Mouse (Mus musculus) liver, adult 2 months (tissue): ENCODE data around the gene Ugt1a10. TPM values are rescaled to one million over a fixed set of nuclear protein-coding genes. Genes with fewer than 3 reads are reported as not detected.
"Not testable (repeated sequence)": the region's sequence is repeated elsewhere in the genome, so short reads cannot be mapped to it uniquely, and the experiment has no call there.

Source experiments
- DNase-seq: peaks from one replicate; pipeline ENCODE4 v3.0.0-alpha.2; 2011; ENCODE audit warnings: low read depth, low spot score; ENCODE audit errors: extremely low read depth
- H3K27ac ChIP-seq: fragments of 200-500 bp; replicated peaks from 2 replicates; pipeline ENCODE4 v1.5.1; 2012; ENCODE audit warnings: low read depth, mild to moderate bottlenecking, control low read depth, inconsistent platforms, low read length; ENCODE audit not compliant: insufficient read depth
- H3K27me3 ChIP-seq: fragments of 200-500 bp; 2 replicates; pipeline ENCODE4 v1.6.1; 2012; ENCODE audit warnings: mild to moderate bottlenecking, moderate library complexity, low read length, inconsistent platforms; ENCODE audit not compliant: control insufficient read depth, insufficient read depth
- H3K36me3 ChIP-seq: fragments of 200-500 bp; 2 replicates; pipeline ENCODE4 v1.6.1; 2012; ENCODE audit warnings: low read length, inconsistent platforms; ENCODE audit not compliant: control insufficient read depth, insufficient read depth
- H3K4me1 ChIP-seq: fragments of 200-500 bp; 2 replicates; pipeline ENCODE4 v1.6.1; 2011; ENCODE audit warnings: low read length; ENCODE audit not compliant: control insufficient read depth, insufficient read depth
- H3K4me3 ChIP-seq: fragments of 200-500 bp; 2 replicates; pipeline ENCODE4 v1.5.1; 2011; ENCODE audit warnings: low read depth, mild to moderate bottlenecking, control low read depth, low read length, moderate library complexity; ENCODE audit not compliant: insufficient read depth
- H3K79me2 ChIP-seq: fragments of 200-500 bp; 2 replicates; pipeline ENCODE4 v1.6.1; 2012; ENCODE audit warnings: inconsistent platforms, mild to moderate bottlenecking, low read length, moderate library complexity; ENCODE audit not compliant: control insufficient read depth, insufficient read depth
- H3K9ac ChIP-seq: fragments of 200-500 bp; 2 replicates; pipeline ENCODE4 v1.6.1; 2012; ENCODE audit warnings: low read depth, mild to moderate bottlenecking, control low read depth, inconsistent platforms, low read length
- CTCF ChIP-seq: fragments of 200-500 bp; IDR thresholded peaks from 2 replicates; pipeline ENCODE4 v1.5.1; 2011; ENCODE audit warnings: low read depth, low read length, control low read depth
- POLR2A ChIP-seq: fragments of 200-500 bp; IDR thresholded peaks from 2 replicates; pipeline ENCODE4 v1.6.1; 2011; ENCODE audit warnings: low read length, control low read depth; ENCODE audit not compliant: insufficient read depth; ENCODE audit errors: extremely low read depth
- WGBS: fragments of 180-500 bp; shearing (Covaris S2); methylation state at CpG from one replicate; pipeline ENCODE4 v1.1.7; 2018; 5-methylcytosine and 5-hydroxymethylcytosine counted together
- polyA plus RNA-seq: library from polyadenylated mRNA; depleted of rRNA; stranded (reverse); fragments of >200 nt; gene quantifications from 2 replicates; pipeline ENCODE4 v1.2.3, GENCODE M21; 2012
- total RNA-seq: library from RNA; depleted of rRNA; stranded (reverse); fragments of >200 nt; gene quantifications from 2 replicates; pipeline ENCODE4 v1.2.3, GENCODE M21; 2014

Gene Ugt1a10
- total and polyA plus RNA-seq, 2 experiments, result 1.2 to 6.4 TPM

DNA sequence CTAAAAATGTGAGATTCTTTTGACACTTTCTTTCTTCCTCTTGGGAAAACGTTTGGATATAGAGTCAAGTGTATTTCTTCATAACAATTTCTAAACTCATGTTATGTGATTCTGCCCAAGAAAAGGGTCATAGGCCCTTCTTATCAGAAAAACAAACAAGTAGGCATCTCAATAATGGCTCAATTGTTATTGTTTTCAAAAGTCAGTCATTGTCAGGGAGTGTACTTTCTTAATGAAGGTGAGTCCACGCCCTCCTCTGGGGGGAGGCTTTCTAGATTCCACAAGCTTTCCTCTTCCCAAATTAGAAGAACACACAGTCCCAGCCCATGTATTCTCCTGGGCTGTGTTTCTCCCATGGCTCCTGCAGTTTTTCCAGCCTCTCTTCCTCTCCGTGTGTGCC, 32.3 kb downstream of the Ugt1a10 start, which contains the start of gene Ugt1a8:
Ugt1a8 (plus strand) TSS at position 301 of the 400 bp plus-strand sequence.
- Histone ChIP-seq H3K79me2 (peaks cover 14% of the 10 kb centered on the region), H3K27me3 (no peaks in the 10 kb centered on the region), H3K4me1 (peaks cover 4% of the 10 kb centered on the region), H3K27ac (no peak within 1 kb of the TSS), H3K9ac (no peak within 1 kb of the TSS), H3K36me3 (peaks cover 6% of the 10 kb centered on the region; the same call in 1 of the 2 replicates), H3K4me3 (no peak within 1 kb of the TSS)
- no peak for DNase-seq
- TF ChIP-seq POLR2A (no peak), CTCF (no peak)
- WGBS, result 50% methylated on average over 3 of the region's 3 CpGs

DNA sequence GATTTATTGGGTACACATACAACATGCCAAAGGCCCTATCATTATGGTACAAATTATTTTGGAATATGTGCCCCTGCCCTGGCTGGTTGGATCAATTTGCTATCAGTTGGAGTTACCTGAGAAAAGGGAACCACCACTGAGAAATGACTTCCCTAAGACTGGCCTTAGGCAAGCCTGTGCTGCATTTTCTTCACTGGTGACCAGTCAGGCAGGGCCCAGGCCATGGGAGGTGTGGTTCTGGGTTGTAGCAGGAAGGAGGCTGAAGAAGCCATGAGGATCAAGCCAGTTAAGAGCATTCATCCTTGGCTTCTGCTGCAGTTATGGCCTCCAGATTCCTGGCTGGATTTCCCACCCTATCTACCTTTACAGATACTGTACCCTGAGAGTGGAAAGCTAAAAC, 37.2 kb downstream of the Ugt1a10 start:
- Histone ChIP-seq H3K79me2 (peaks cover 14% of the 10 kb centered on the region), H3K4me3 (no peak overlapping the region), H3K27ac (no peak overlapping the region), H3K9ac (no peak overlapping the region), H3K4me1 (peaks cover 2% of the 10 kb centered on the region), H3K27me3 (no peaks in the 10 kb centered on the region), H3K36me3 (peaks cover 2% of the 10 kb centered on the region; the same call in 1 of the 2 replicates)
- DNase-seq, result no peak
- no peak for TF ChIP-seq POLR2A
- TF ChIP-seq CTCF, result no peak

DNA sequence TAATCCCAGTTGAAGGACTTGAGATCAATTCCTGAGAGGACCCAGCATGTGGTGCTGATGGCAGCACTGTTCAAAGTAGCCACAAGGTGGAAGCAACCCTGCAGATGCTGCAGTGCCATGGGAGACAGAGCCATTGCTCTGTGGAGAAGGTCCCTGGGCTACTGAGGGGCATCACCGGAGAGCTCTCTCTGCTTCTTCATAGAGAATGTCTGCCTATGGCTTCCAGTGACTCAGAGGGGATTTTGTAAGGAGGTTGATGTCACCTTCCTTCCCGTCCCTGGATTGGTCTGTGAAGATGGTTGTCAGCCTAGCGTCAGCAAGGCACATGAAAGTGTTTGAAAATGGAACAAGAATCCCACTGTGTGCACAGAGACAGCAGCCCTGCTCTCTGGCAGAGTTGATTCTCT, 39.1 kb downstream of the Ugt1a10 start:
- DNase-seq, result peak; percentile 51
- peak; percentile 59 for TF ChIP-seq CTCF
- not testable (repeated sequence) for H3K27ac ChIP-seq, H3K4me3 ChIP-seq, H3K36me3 ChIP-seq, H3K4me1 ChIP-seq, H3K27me3 ChIP-seq, H3K9ac ChIP-seq
- WGBS, result 74% methylated on average over 3 of the region's 3 CpGs
- H3K79me2 ChIP-seq, result peaks cover 11% of the 10 kb centered on the region; the same call in 1 of the 2 replicates

DNA sequence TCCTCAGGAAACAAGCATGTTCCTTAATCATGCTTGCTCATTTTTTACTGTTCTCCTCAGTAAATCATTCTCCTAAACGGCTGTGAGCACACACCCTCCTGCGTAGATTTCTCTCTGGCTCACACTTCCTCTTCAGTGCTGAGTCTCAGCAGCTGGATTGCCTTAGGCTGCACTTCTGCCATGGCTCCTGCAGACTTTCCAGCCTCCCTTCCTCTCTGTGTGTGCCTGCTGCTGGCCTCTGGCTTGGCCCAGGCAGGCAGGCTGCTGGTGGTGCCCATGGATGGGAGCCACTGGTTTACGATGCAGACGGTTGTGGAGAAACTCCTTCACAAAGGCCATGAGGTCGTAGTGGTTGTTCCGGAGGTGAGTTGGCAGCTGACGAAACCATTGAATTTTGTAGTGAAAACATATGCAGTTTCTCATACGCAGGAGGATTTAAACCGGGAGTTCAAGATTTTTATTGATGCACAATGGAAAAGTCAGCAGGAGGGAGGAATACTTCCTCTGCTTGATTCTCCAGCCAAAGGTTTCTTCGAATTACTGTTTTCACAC, 39.8 kb downstream of the Ugt1a10 start, which contains the start of gene Ugt1a7c:
Ugt1a7c (plus strand) TSS at position 122 of the 552 bp plus-strand sequence.
- no peak within 1 kb of the TSS for H3K27ac ChIP-seq
- TF ChIP-seq CTCF (no peak), POLR2A (no peak)
- H3K79me2 ChIP-seq, result peaks cover 10% of the 10 kb centered on the region; the same call in 1 of the 2 replicates
- no peaks in the 10 kb centered on the region; the same call in 1 of the 2 replicates for H3K36me3 ChIP-seq
- H3K4me3 ChIP-seq, result peak within 1 kb of the TSS; percentile 44; the same call in 1 of the 2 replicates
- WGBS, result 43% methylated on average over 10 of the region's 10 CpGs
- peaks cover 5% of the 10 kb centered on the region for H3K4me1 ChIP-seq
- DNase-seq, result peak; percentile 37
- no peak within 1 kb of the TSS for H3K9ac ChIP-seq
- H3K27me3 ChIP-seq, result no peaks in the 10 kb centered on the region

DNA sequence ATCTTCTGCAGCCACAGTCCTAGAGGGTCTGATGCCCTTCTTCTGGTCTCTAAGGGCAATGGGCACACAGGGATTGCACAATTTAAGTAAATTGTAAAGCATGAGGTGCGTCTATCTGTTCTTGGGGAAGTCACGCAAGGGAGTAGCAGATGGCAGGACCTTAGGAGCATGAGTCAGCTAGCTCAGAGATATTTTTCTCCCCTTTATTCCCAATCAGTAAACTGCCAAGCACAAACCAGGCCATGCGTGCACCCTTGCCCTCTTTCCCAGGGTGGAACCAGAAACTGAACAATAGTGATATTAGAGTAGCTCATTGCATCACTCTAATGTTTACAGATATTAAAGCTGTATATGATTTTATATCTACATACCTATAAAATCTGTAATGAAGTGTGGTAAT, 43.4 kb downstream of the Ugt1a10 start:
- not testable (repeated sequence) for H3K4me3 ChIP-seq, H3K27me3 ChIP-seq, H3K36me3 ChIP-seq, H3K9ac ChIP-seq
- WGBS, result 28% methylated on average over 3 of the region's 3 CpGs
- H3K27ac ChIP-seq, result 0 out of 2 replicates have a peak overlapping the region, but pooled peaks have one; percentile 24
- H3K4me1 ChIP-seq, result peaks cover 15% of the 10 kb centered on the region
- peaks cover 13% of the 10 kb centered on the region; the same call in 1 of the 2 replicates for H3K79me2 ChIP-seq
- peak; percentile 61 for DNase-seq

DNA sequence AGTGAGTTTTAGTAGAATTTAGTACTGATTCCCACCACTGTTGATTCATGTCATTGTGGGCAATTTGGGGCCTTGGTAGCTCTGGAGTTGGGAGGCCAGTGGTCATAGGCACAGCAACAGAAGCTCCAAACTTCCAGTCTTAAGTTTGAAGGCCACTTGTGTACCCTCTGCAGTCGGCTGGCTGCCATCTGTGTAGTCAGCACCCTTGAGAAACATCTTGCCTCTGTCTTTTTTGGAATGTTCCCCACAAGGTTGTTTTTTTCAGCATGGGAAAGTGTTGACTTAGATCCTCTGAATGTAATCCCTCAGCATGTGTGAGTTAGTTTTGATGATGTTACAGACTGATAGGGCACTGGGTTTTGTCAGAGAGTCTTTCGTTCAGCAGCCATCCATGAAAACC, 44.5 kb downstream of the Ugt1a10 start:
- 95% methylated on average over 2 of the region's 2 CpGs for WGBS
- H3K27ac ChIP-seq, H3K27me3 ChIP-seq, H3K4me3 ChIP-seq, H3K9ac ChIP-seq, DNase-seq, H3K36me3 ChIP-seq: not testable (repeated sequence)
- H3K4me1 ChIP-seq, result peaks cover 15% of the 10 kb centered on the region
- peaks cover 18% of the 10 kb centered on the region; the same call in 1 of the 2 replicates for H3K79me2 ChIP-seq

DNA sequence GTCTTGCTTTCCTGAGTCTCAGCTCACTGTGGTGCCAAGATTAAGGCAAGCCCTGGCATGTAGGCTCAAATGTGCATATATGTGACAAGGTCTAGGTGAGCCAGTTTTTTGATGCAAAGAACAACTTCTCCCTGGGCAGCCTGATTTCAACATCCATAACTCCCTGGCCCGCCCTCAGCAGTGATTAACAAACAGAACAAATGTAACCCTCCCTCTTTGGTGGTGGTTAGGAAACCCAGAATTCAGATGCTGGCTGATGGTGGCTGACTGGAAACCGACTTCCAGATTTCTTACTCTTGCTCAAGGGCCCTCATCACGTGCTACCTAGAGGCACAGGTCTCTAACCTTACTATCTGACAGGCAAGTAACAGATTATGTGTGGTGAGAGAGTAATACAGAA, 47.8 kb downstream of the Ugt1a10 start, which contains the start of gene Ugt1a6b:
Ugt1a6b (plus strand) TSS at position 234 of the 400 bp plus-strand sequence.
- Histone ChIP-seq H3K9ac (peak within 1 kb of the TSS; percentile 71), H3K79me2 (peaks cover 22% of the 10 kb centered on the region; the same call in 1 of the 2 replicates), H3K4me3 (peak within 1 kb of the TSS; percentile 60), H3K4me1 (peaks cover 31% of the 10 kb centered on the region), H3K27ac (peak within 1 kb of the TSS; percentile 76)
- 13% methylated on average over 3 of the region's 3 CpGs for WGBS
- H3K36me3 ChIP-seq, H3K27me3 ChIP-seq: not testable (repeated sequence)
- peak; percentile 72 for DNase-seq

DNA sequence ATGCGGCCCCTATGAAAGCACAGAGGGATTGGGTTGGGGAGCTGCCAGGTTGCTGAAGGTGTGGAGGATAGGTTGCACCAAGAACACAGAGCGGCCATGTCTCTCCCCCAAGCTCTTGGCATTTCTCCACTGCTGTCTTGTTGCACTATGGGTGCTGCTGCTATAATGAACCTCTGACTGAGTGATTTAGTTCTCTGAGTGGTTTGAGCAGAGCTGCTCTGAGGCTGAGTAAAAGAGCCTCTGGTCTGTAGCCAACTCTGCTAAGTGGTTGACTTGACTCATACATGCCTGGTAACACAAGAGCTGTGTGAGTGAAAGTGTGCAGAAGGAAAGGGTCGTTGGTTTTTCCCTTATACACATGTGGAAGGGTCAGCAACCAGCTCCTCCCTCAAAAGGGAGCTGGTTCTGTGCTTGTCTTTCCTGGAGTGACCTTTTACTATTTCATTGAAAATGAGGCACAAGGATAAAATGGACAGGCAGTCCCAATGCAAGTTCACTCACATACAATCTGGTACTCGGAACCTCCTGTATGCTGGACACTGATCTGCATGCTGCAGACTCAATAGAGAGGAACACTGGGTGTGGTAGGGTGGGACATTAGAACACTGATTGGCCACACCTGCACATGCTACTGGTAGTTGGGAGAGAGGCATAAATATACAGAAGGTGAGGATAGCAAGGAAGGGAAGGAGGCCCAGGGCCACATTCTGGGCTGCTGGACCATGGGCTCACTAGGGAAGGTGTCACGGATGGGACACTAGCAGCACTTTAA, 48.7 kb downstream of the Ugt1a10 start:
- Histone ChIP-seq H3K4me1 (peaks cover 30% of the 10 kb centered on the region), H3K4me3 (peak overlapping the region; percentile 60), H3K27ac (peak overlapping the region; percentile 66), H3K79me2 (peaks cover 19% of the 10 kb centered on the region; the same call in 1 of the 2 replicates), H3K9ac (peak overlapping the region; percentile 71)
- not testable (repeated sequence) for H3K36me3 ChIP-seq, H3K27me3 ChIP-seq
- 21% methylated on average over 5 of the region's 5 CpGs for WGBS
- DNase-seq, result peak; percentile 63
